Mouse (Mus musculus): ENCODE results near the gene Stat4.

DNA sequence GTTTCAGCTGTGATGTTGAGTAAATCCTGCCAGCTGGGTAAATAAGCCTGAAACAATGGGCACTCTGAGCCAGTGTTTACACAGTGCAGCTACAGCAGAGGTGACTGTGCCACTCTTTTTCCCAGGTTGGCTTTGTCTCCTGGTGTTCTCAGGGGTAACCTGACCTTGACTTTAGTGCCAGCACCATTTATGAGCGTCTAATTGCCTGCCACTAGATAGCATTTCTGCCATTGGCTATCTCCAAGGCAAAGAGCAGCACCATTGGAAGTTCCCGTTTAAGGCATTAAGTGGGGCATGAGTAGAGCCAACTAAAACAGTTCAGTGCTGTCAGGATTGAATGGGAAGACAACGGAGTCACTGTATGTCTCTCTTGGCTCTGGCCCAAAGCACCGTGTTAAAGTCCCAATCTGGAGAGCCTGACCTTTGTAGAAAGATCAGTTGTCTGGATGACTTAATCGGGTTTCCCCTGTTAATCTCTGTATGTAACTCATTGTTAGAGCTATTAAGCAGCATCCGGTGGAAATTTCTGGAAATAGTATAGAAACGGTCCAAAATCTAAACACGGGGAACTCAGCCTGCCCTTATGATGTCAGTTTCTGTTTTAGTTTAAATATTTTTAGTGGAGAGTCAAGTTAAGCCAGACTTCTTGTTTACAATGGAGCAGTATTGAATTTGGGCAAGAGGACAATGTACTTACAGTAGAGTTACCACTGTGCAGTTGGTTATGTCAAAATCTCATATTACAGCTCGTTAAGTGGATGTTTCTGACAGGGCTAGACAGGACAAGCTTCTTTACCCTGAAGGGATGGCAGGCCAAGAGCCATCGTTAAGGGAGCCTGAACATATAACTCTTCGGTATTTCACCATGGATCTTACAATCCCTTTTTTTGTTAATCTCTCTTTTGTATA is 10.1 kb downstream of the Stat4 start:
- TF ChIP-seq EP300 (IDR thresholded peaks at IDR 0.05; ENCODE audit: insufficient read depth, low read depth, low read length): no peak
- TF ChIP-seq CTCF (IDR thresholded peaks at IDR 0.05; ENCODE audit: low read depth, low read length): no peak
- no peak for TF ChIP-seq POLR2A (IDR thresholded peaks at IDR 0.05; ENCODE audit: insufficient read depth, low read length)
